Mouse (Mus musculus) retina, adult 2 months (tissue): Measurements from ENCODE around the gene Armc9.

ENCODE experiments used
- DNase-seq: peaks from one replicate; pipeline ENCODE4 v3.0.0-alpha.2; 2012; ENCODE audit warnings: low read depth, low spot score

Armc9 gene

DNA sequence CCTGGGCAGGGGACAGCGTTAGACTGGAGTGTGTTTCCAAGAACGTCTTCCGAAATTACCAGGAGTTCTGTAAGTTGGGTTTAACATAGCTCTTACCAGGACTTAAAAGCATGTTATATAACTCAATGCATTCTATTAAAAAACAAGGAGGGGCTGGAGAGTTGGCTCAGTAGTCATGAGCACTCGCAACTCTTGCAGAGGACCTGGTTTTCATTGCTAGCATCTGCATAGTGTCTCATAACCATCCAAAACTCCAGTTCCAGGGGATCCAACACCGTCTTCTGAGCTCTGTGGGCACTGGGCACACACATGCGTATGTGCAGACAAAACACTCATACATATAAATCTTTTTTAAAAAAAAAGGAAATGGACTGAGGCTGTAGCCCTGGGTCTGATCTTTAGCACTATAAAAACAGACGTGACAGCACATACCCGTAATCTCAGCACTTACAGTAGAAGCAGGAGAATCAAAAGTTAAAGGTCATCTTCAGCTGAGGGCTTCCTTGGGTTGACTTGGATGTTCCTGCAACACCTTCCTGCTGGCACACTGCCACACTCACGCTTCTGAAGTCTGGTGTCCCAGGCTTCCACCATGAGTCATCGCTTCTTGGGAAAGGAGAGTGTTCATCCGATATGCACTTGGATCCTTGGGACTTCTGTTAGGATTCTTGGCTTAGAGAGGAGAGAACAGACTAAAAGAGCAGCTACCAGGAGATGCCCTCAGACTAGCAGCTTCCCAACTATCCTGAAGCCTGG, 127.4 kb downstream of the Armc9 start:
- DNase-seq = no peak

- no peak for DNase-seq
Measured at GRCm38 (mm10) chr1:86284101-86284500, 129.5 kb downstream of the Armc9 start.

DNA sequence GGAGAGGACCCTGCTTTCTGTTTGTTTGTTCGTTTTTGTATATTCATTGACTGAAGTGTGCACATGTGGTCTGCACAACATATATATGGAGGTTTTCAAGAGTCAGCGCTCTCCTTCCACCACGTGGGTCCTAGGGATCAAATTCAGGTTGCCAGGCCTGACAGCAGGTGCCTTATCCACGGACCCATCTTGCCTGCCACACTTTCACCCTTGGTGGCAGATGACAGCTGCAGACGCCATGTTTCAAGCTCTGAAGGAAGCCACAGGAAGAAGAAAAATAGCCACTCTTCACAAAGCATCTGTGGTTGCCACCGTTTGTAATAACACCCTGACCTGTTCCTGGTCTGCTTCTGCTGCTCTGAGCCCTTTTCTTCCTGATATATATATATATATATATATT, 130.7 kb downstream of the Armc9 start:
- DNase-seq = no peak

- no peak for DNase-seq
Measured at GRCm38 (mm10) chr1:86287473-86287872, 132.9 kb downstream of the Armc9 start.

DNA sequence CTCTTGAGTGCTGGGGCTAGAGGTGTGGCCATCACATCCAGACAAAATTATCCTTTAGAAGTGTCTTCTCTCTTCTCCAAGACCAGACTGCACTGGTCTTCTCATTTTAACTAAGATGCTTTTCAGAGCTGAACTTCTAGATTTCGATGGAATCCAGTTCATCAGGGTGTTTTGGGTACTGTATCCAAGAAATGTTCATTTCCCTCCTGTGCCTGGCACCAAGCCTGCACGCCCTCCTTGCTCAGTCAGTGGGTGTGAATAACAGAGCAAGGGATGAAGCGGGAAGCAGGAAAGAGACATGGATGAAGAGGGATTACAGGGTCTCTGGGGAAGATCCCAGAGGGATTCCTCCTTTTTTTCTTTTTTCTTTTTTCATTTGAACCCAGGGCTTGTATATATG, 135.9 kb downstream of the Armc9 start:
- no peak for DNase-seq

GRCm38 (mm10) chr1:86293091-86293490, 138.5 kb downstream of the Armc9 start:
- no peak for DNase-seq

DNA sequence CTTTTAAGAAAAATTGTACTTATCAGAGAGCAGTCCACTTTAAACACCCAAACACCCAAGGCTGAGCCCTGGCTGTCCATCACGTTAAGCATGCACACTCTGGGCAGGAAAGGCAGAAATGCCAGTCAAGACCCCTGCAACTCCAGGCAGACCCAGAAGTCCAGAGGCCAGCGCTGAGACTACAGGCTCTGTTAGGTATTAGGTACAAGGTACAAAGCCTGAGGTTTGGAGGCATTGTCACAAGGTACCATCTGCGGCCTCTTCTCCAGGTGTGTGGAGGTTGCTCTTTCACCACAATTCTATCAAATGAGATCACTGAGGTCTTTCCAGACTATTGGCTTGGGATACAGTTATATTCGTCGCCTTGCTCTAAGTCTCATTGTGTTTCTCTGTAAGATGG, 139.3 kb downstream of the Armc9 start:
- DNase-seq = no peak

DNA sequence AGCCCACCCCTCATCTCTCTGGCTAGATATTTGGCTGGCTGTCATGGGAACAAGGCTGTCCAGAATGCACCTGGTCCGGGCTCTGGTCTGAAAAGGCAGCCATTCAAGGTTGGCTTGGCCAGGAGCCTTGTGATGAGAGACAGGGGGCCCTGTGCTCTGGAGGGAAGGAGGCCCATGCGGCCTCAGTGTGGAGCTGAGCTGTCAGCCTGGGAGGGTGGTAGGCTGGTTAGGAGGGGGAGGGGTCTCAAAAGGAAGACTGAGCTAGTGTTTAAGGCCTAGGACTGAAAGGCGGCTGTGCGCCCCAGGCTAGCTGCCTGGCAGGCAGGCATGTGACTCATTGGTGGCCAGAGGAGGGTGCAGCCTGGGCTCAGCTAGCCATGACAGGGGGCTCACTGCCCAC, 139.9 kb downstream of the Armc9 start:
- no peak for DNase-seq

DNA sequence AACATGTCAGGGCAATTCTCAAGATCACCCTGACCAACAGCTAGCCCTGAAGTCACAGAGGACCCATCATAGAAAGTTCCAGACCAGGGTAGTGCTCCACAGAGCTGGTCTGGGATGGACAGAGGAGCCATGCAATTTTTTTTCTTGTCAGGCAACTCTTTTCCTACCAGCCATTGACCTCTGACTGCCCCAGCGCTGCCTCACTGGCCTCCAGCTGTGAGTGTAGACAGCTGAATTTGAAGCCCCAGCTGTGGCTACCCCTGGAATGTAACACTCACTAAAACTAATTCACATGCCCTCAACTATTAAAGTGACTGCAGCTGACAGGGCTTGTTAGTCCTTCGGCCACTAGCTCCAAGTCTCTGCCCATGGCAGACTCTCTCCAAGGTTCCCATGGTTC, 145.5 kb downstream of the Armc9 start:
- DNase-seq = no peak

GRCm38 (mm10) chr1:86300731-86301130, 146.2 kb downstream of the Armc9 start:
- no peak for DNase-seq

- DNase-seq = no peak
Measured at GRCm38 (mm10) chr1:86301221-86302091, 146.9 kb downstream of the Armc9 start.

DNA sequence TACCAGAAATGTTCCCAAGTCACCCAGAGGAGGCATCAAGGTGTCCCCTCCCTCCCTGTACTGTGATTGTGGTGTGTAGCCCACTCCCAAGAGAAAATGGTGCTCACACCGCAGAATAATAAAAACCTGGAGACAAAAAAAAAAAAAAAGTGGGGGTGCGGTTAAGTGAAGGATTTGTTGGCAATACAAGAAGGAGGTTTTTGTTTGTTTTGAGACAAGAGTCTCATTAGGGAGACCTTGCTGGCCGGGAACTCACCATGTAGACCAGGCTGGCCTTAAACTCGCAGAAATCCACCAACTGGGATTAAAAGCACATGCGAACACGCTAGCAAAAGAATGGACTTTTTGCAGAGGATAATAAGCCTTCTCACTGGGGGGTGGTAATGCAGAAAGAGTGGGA, 148.0 kb downstream of the Armc9 start, which contains the start of gene B3gnt7:
Gene B3gnt7 (plus strand): TSS at position 301 of the 400 bp plus-strand sequence.
- DNase-seq = no peak

DNA sequence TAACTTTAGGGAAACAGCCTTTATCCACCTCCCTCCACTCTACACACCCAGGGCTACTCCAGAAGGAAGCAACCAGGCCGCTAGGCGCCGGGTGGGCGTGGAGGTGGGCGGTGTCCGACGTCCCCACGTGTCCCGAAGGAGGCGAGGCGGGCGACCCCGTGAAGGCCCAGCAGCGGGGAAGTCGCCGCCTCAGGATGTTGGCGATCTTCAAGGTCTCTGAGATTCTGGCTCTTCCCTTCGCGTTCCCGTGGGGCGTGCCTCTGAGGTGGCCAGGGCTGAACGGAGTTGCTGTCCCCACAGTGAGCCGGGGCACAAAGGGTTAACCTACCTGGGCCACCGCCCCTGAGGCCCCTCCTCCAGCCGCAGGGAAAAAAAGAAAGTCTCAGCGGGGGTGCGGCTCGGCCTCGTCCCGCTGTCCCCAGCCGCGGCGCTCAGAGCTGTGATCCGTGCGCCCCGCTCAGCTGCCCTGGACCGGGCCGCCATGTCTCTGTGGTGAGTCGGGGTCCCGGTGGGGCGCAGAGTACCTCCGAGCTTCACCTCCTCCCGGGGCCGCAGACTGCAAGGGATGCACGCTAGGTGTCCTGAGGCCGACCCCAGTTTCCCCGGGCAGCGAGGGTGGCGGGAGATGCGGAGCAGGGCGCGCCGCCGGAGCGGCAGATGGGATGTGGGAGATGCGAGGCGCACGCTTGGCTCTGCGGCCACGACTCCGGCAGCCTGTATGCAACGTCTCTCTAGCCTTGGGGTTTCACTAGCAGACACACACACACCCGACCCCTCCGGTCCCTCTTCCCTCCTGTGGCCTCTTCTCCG, 148.7 kb downstream of the Armc9 start:
- DNase-seq = no peak

DNA sequence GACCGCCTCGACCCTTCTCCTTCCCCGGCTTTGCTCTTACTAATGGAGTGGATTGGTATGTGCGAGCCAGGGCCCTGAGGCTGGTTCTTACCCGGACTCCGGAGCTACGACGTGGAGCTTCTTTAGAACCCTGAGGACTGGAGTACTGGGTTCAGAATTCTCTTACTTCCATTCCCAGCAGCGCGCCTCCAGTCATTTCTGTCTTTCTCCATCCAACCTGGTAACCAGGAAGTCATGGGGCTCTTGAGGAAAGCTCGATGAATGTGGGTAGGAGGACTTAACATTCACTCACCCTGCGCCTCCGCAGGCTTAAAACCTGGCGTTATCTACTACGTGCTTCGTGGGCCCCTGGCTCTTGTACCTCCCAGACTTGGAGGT, 149.3 kb downstream of the Armc9 start:
- no peak for DNase-seq

DNA sequence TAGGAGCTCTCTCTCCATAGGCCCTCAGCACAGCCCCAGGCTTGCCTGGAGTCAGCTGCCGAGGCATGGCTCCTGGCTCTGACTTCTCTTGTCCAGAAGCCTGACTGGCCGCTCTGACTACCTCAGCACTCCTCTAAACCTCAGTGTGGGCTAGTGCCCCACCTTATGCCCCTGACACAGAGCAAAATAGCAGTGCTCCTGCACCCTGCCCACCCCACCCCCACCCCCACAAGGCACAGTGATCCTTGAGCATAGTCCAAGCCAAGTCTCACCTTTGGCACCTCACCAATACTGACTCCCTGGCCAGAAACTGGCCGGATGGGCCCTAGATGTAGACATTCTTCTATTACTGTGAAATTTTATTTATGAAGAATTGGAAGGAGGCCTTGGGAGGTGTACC, 152.1 kb downstream of the Armc9 start:
- no peak for DNase-seq

DNA sequence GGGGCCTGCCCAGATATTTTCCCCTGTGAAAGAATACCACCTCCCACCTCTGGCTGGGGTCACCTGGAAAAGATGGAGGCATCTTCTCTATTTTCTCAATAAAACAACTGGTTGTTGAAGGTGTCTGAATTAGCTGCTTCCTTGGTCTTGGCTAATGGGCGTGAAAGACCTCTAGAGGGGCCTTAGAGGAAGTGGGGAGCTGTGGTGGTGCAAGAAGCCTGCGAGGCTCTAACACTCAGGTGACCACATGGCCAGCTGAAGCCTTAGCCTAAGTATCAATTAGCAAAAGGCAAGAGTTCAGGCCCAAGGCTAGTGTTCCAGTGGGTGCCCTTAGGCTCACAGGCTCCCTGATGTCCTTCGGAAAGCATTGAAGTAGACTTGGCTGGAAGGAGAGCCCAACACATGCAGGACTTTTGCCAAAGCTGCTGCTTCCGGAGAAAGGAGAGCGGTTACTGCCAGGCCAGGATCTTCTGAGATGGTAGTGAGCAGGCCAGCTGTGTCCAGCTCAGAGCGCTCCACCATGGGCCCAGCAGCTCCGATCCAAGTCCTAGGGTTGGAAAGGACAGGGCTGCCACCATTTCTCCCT, 152.7 kb downstream of the Armc9 start:
- no peak for DNase-seq

DNA sequence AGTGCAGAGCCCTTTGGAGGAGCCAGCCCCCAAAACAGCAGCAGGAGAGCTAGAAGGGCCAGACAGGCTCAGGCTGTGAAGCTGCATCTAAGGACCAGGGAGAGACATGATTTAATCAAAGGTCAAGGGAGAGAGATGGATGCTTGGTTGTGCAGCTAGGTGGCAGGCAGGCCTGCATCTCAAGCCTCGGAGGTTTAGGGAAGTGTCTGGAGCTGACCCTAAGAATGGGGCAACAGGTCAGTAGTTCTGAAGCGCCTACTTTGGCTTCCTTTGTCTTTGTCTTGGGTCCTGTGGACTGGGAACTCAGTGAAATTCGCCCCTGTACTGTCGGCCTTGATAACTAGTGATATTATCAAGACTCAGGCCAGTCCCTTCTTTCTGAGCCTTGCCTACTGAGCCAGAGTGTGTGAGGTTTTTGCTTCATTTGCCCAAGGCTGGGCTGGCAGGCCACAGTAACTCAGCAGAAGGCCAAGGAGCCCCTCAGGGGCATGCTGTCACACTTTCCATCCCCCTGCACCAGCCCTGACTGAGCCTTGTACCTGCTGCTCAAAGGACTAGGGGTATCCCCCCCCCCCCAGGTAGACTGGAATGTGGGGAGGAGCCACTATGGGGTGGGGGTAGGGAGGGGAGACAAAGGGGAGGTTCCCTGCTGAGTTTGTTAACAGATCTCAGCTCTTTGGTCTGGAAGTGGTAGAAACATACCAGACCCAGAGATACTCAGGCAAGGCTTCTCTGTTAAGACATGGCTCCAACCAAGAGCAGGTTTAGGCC, 153.5 kb downstream of the Armc9 start:
- no peak for DNase-seq

DNA sequence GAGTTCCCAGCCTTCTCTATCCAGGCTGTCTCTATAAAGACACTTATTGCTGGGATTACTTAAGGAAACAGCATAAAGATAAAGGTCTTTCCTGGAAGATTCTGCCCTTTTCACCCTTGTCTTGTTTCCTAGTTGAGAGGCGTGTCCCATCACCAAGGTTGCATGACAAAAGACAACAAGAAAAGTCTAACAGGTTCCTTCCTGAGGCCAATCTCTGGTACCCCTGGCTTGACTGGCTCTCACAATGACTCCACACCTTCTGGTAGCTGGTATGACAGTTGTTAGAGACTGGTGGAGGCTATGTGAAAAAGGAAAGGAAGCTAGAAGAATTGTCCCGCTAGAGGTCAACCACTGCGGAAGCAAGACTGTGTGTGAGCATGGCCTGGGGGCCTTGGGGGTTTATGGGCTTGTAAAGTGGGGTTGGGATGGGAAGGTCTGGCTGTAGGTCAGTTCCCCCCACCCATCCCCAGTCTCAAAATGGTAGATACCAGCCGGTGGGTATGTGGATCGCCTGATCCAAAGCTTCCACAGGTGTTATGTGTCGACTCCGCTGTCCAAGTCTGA, 154.8 kb downstream of the Armc9 start:
- no peak for DNase-seq

- DNase-seq = no peak
Measured at GRCm38 (mm10) chr1:86310536-86311310, 156.1 kb downstream of the Armc9 start.

- no peak for DNase-seq
Measured at GRCm38 (mm10) chr1:86311467-86312005, 157.0 kb downstream of the Armc9 start.
